Mouse (Mus musculus) neutrophil, adult 59 days (primary cell): ENCODE results near the gene Tut7. TPM values are rescaled to one million over a fixed set of nuclear protein-coding genes. Genes with fewer than 3 reads are reported as not detected.

Source experiments
- total RNA-seq, 2 experiments: library from RNA; stranded (reverse); gene quantifications; 1 replicate in 1 of 2; 2 replicates in 1 of 2; pipeline ENCODE4 v1.2.4; 2023

Tut7 gene
- total RNA-seq = 100 to 1,000 TPM; 408 to 422 TPM

DNA sequence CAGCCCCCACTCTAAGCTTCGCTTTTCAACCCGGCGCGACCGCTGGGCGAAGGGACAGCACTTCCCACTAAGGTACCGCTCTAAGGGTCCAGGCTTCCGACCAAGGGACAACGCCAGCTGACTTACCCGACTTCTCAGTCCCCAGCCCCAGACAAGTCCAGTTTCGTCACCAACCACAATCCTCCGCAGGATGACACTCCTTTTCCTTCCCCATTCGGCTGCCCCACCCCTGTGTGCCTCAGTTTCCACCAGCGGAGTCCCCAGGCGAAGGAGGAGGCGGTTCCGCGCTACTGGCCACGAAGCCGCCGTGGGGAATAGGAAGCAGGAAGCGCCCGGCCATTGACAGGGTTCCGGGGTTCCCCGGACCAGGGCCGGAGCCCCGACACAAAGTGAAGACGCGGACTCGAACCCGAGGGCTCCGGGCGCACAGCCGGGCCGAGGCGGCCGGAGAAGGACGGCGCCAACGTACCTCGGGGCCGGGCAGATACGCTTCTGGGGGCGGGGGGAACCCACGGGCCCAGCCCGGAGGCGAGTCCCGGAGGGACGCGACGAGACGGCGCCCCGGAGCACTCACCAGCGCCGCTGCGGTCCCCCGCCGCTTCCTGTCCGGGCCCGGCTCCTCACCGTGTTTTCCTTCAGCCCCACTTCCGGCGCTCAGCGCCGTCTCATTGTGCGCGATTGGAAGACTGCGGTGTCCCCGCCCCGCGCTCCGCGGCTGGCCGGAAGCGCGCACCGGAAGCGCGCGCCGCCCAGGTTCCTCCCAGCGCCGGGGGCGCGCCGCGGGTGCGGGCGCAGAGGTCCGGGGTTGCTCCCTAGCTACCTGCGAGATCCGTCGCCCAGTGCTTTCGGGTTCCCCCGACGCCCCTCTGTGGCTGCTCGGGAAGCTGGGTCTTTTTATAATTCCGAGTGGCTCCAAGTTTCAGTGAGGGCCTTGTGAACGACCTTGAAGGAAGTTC is at the start of gene Tut7:
Tut7 (minus strand) TSS at position 641 of the 956 bp plus-strand sequence.

GRCm38 (mm10) chr13:59782145-59782544 is 40.8 kb downstream of the Tut7 start, which contains the start of gene Gm49354:
Gene Gm49354 (minus strand): TSS chr13:59782245.

DNA sequence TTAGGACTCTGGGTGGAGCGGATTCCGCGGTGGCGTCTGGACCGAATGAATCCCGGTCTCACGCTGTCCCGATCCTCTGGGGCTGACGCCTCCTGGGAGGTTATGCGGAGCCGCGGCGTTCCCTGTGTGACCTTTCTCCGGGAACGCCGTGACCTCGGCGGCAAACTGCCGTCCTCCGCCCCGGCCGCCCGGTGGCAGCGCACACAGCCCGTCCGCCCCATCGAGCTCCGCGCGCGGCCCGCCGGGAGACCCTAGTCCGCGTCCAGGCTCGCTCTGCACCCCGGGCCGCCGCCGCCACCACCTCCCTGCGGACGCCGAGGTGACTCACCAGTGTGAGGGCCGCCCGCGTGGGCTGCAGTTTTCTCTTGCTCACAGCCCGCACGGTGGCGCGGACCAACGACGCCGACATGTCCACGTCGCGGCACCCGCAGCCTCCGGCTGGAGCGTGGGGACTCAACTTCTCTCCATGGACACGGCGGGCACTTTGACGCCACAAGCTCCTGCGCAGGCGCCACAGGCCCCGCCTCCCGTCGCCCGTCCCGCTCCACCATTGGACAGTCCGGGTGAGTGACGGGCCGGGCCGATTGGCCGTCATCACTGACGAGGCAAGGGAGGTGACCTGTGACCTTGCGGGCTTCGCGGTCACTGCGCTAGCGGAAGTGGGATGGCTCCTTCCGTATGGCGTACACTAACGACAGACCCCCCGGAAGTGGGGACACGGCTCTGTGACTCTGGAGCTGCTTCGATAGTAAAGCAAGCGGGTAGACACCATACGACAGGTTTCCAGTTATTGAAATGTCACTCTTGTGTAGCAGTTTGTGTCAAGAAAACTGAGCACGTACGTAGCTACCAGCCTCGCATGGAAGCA is 53.4 kb downstream of the Tut7 start, which contains the start of gene Isca1:
Isca1 (minus strand) TSS at position 515 of the 868 bp plus-strand sequence.

DNA sequence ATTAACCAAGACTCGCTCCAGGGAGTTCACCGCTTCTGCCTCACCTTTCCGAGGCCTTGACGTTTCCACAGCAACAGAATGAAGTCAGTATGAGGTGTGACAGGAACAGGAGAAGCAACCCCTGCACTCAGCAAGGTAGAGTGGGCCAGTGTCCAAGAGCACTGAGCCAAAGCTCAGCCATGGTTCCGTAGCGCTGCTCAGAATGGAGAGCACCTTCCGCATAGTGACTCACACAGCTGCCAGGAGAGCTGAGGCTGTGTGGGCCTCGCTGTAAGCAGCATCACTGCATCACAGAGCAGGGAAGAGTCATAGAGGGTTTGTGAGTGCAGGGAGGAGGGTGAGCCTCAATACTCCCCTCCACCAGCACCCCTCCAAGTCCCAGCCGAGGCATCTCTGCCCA is 76.2 kb downstream of the Tut7 start, which contains the start of gene 1700014D04Rik:
1700014D04Rik (minus strand) TSS at position 42 of the 400 bp plus-strand sequence.

DNA sequence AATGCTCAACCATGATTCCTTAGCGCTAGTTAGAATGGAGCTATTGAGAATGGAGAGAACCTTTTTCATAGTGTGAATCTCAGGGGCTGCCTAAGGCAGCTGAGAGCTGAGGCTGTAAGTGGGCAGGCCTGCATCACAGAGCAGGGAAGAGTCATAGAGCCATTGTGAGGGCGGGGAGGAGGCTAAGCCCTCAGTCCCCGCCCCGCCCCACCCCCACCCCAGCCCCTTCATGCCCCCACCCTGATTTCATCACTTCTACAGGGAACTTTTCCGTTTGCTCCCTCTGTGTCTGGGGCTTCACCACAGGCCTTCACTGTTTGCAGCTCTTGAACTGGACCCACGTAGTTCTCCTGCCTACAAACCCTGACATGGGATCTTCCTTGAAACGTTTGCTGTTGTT is 91.3 kb downstream of the Tut7 start, which contains the start of gene Spata31d1d:
Spata31d1d (minus strand) TSS at position 101 of the 400 bp plus-strand sequence.

Other genes starting within 250 kb of the Tut7 start
- gene Agtpbp1, start 237.9 kb downstream of the Tut7 start, total RNA-seq = 10 to 100 TPM; 48.1 to 62.3 TPM
- gene Naa35, start 237.9 kb downstream of the Tut7 start, total RNA-seq = 10 to 100 TPM; 63.5 to 69.1 TPM
- 10 to 100 TPM; 24.0 to 28.6 TPM for gene Golm1, start 147.3 kb downstream of the Tut7 start, total RNA-seq
- gene 4921517D22Rik, start 129.0 kb downstream of the Tut7 start, total RNA-seq = not detected
- gene Spata31d1a, start 112.8 kb downstream of the Tut7 start, total RNA-seq = under 1 TPM; 0.37 to 0.47 TPM
- not detected for gene Spata31d1b, start 110.9 kb downstream of the Tut7 start, total RNA-seq
- not detected for gene Spata31d1d, start 91.4 kb downstream of the Tut7 start, total RNA-seq
- gene 1700014D04Rik, start 76.4 kb downstream of the Tut7 start, total RNA-seq = not detected
- gene Isca1, start 53.3 kb downstream of the Tut7 start, total RNA-seq = 10 to 100 TPM; 52.4 to 60.2 TPM
- not detected for gene Gm49354, start 40.9 kb downstream of the Tut7 start, total RNA-seq